Mouse (Mus musculus) leukemia stem cell, adult 10-12 weeks (primary cell): ENCODE results near the gene Gata1. TPM values are rescaled to one million over a fixed set of nuclear protein-coding genes. Genes with fewer than 3 reads are reported as not detected.

Source experiments
- polyA plus RNA-seq: library from polyadenylated mRNA; stranded (reverse); fragments of >175 nt; gene quantifications from 2 replicates; pipeline ENCODE4 v1.2.3, GENCODE M21; 2012; ENCODE audit warnings: low replicate concordance

Gata1 gene
- 77.8 and 320 TPM in 2 replicates for polyA plus RNA-seq

DNA sequence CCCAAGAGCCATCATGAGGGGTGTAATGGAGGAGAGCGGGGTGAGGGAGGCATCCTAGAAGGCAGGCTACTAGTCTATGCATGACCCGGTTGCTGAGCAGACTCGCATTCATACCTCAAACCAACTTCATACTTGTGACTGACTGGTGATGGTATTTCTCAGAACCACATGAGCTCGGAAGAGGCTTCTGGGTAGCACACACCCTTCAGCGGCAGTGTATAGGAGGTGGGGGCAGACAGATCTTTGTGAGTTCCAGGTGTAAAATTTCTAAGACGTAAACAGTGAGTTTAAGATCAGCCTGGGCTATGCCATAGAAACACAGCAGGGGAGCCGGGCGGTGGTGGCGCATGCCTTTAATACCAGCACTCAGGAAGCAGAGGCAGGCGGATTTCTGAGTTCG, at the start of gene Gata1:
Gene Gata1, minus strand, starts transcription at position 180 of the 400 bp plus-strand sequence.

GRCm38 (mm10) chrX:8018286-8018685, 40.4 kb upstream of the Gata1 start, which contains the start of gene Glod5:
Gene Glod5 (minus strand): TSS chrX:8018492.

GRCm38 (mm10) chrX:7947108-7947899, 30.6 kb downstream of the Gata1 start, which contains the start of gene Hdac6:
Gene Hdac6 (minus strand): TSS chrX:7947889.

DNA sequence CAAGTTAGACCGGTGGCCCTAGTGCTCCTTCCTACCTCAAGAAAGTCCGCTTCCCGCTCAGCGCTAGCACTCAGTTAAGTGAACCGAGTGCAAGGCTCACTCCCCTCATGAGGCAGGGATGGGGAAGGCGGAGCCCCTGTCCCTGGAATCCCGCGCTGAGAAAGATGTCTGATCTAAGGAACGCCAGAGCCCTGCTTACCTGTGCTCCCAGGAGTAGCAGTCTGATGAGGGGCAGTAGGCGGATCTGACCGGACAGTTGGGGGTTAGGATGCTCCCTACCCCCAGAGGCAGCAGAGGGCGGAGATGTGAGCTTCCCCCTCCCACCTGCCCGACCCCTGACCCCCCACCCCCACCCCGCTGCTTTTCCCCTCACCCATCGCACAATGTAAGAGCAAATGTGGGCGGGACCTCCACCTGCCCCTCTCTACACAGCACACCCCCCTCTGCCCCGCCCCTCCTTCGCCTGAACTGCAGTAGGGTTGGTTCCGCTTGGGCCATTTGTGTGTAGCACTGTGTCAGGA, 49.5 kb downstream of the Gata1 start, which contains the start of gene Eras:
Gene Eras, minus strand, starts transcription at position 338 of the 521 bp plus-strand sequence.

DNA sequence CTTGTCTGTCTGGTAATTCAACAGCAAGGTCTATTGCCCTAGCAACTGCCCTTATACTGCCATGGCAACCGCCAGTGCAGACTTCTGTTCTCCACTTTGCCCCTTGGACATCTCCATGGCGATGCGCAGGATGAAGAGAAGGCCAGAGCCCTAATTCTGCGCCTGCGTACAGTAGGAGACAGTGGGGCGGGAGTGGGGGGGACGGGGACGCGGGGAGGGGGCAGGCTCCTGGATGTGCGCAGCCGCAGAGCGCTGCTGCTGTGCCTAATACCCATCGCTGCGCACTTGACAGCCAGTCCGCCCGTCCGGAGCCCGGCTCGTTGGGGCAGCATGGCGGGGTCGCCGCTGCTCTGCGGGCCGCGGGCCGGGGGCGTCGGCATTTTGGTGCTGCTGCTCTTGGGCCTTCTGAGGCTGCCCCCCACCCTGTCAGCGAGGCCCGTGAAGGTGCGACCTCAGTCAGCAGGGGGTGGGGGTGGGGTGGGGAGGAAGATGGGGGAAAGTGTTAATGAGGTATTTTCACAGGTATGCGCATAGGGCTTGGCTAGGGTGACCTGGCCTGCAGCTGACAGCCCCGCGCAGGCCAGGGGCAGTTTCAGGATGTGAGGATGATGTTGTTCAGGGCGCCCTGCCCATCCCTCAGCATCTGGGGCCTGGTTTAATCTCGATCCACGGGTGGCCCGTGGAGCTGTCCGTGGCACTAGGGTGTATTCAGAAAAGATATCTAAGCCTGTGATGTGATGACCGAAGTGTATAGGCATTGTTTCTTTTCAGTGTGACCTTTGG, 58.1 kb downstream of the Gata1 start, which contains the start of gene Pcsk1n:
Gene Pcsk1n, plus strand, starts transcription at position 222 of the 783 bp plus-strand sequence.

Other genes starting within 250 kb of the Gata1 start
- 10.4 and 37.4 TPM in 2 replicates for gene Praf2, start 249.6 kb downstream of the Gata1 start, polyA plus RNA-seq
- gene Ccdc120, start 227.2 kb downstream of the Gata1 start, polyA plus RNA-seq = 6.0 and 7.0 TPM in 2 replicates
- gene Tfe3, start 215.5 kb downstream of the Gata1 start, polyA plus RNA-seq = 27.7 and 78.0 TPM in 2 replicates
- gene Gripap1, start 188.3 kb downstream of the Gata1 start, polyA plus RNA-seq = 24.0 and 30.6 TPM in 2 replicates
- gene Kcnd1, start 155.8 kb downstream of the Gata1 start, polyA plus RNA-seq = 0.39 and 1.3 TPM in 2 replicates
- gene Otud5, start 136.7 kb downstream of the Gata1 start, polyA plus RNA-seq = 121 and 187 TPM in 2 replicates
- gene Pim2, start 99.8 kb downstream of the Gata1 start, polyA plus RNA-seq = 50.3 and 75.5 TPM in 2 replicates
- 54.3 and 118 TPM in 2 replicates for gene Slc35a2, start 94.0 kb downstream of the Gata1 start, polyA plus RNA-seq
- 133 and 190 TPM in 2 replicates for gene Pqbp1, start 78.8 kb downstream of the Gata1 start, polyA plus RNA-seq
- gene Timm17b, start 78.7 kb downstream of the Gata1 start, polyA plus RNA-seq = 52.3 and 170 TPM in 2 replicates
- gene Gm10491, start 70.2 kb downstream of the Gata1 start, polyA plus RNA-seq = not detected in 2 replicates
- gene Gm10490, start 68.5 kb downstream of the Gata1 start, polyA plus RNA-seq = not detected in 2 replicates
- 0.33 TPM in 1 of 2 replicates, not detected in the other for gene Pcsk1n, start 58.2 kb downstream of the Gata1 start, polyA plus RNA-seq
- not detected in 2 replicates for gene Eras, start 49.5 kb downstream of the Gata1 start, polyA plus RNA-seq
- gene Hdac6, start 30.2 kb downstream of the Gata1 start, polyA plus RNA-seq = 3.7 and 5.1 TPM in 2 replicates
- not detected in 2 replicates for gene Glod5, start 40.4 kb upstream of the Gata1 start, polyA plus RNA-seq
- 4.4 and 12.7 TPM in 2 replicates for gene Suv39h1, start 96.7 kb upstream of the Gata1 start, polyA plus RNA-seq
- gene Was, start 112.4 kb upstream of the Gata1 start, polyA plus RNA-seq = 122 and 255 TPM in 2 replicates
- 15.5 and 28.1 TPM in 2 replicates for gene Wdr13, start 154.8 kb upstream of the Gata1 start, polyA plus RNA-seq
- 19.3 and 54.0 TPM in 2 replicates for gene Rbm3, start 167.8 kb upstream of the Gata1 start, polyA plus RNA-seq
- 2.0 and 9.7 TPM in 2 replicates for gene Tbc1d25, start 198.1 kb upstream of the Gata1 start, polyA plus RNA-seq
- 1.8 and 4.0 TPM in 2 replicates for gene Ebp, start 215.4 kb upstream of the Gata1 start, polyA plus RNA-seq
- gene Porcn, start 228.5 kb upstream of the Gata1 start, polyA plus RNA-seq = 4.1 and 4.4 TPM in 2 replicates